Mouse (Mus musculus) neural tube, embryonic 12.5 days (tissue): ENCODE results near the gene Eif4a1. TPM values are rescaled to one million over a fixed set of nuclear protein-coding genes. Genes with fewer than 3 reads are reported as not detected.
"Not testable (repeated sequence)": the region's sequence is repeated elsewhere in the genome, so short reads cannot be mapped to it uniquely, and the experiment has no call there.

Experiments used
- ATAC-seq: fragments of 200-750 bp; cut with Nextera tagmentation; 2 replicates; pipeline ENCODE4 v1.8.0; 2017; ENCODE audit warnings: low read depth, mild to moderate bottlenecking, moderate TSS enrichment, moderate library complexity; ENCODE audit not compliant: low FRiP score
- H3K27ac ChIP-seq: fragments of 300-500 bp; sonication (generic); 2 replicates; pipeline ENCODE4 v1.5.1; 2016
- H3K27me3 ChIP-seq: fragments of 300-500 bp; sonication (generic); replicated peaks from 2 replicates; pipeline ENCODE4 v1.6.1; 2016; ENCODE audit warnings: mild to moderate bottlenecking
- H3K36me3 ChIP-seq: fragments of 300-500 bp; sonication (generic); 2 replicates; pipeline ENCODE4 v1.6.1; 2016; ENCODE audit warnings: mild to moderate bottlenecking
- H3K4me1 ChIP-seq: fragments of 300-500 bp; sonication (generic); 2 replicates; pipeline ENCODE4 v1.6.1; 2016
- H3K4me2 ChIP-seq: fragments of 300-500 bp; sonication (generic); replicated peaks from 2 replicates; pipeline ENCODE4 v1.6.1; 2016; ENCODE audit warnings: mild to moderate bottlenecking
- H3K4me3 ChIP-seq: fragments of 300-500 bp; sonication (generic); 2 replicates; pipeline ENCODE4 v1.5.1; 2016
- H3K9ac ChIP-seq: fragments of 300-500 bp; sonication (generic); 2 replicates; pipeline ENCODE4 v1.6.1; 2016; ENCODE audit warnings: mild to moderate bottlenecking
- H3K9me3 ChIP-seq: fragments of 300-500 bp; sonication (generic); 2 replicates; pipeline ENCODE4 v1.6.1; 2016; ENCODE audit warnings: mild to moderate bottlenecking
- WGBS: fragments of 180-500 bp; shearing (Covaris S2); methylation state at CpG from one replicate; pipeline ENCODE4 v1.1.7; 2016; 5-methylcytosine and 5-hydroxymethylcytosine counted together
- polyA plus RNA-seq: library from polyadenylated mRNA; unstranded; fragments of >200 nt; fragmentation: Nextera tagmentation; extraction: Ambion mirVana; gene quantifications from 2 replicates; pipeline ENCODE4 v1.2.1, GENCODE M21; 2016

Eif4a1 gene
- polyA plus RNA-seq, 1 experiment from 2014 or later = 598 TPM

GRCm38 (mm10) chr11:69709554-69710446 is 37.6 kb upstream of the Eif4a1 start:
- no peak for ATAC-seq
- no peaks in the 10 kb centered on the region for H3K4me1 ChIP-seq
- H3K27ac ChIP-seq = no peak overlapping the region
- no peaks in the 10 kb centered on the region for H3K27me3 ChIP-seq
- WGBS = 63% methylated on average over 11 of the region's 11 CpGs
- no peaks in the 10 kb centered on the region for H3K36me3 ChIP-seq
- no peak overlapping the region for H3K4me2 ChIP-seq
- H3K9ac ChIP-seq = no peak overlapping the region
- H3K9me3 ChIP-seq = no peaks in the 10 kb centered on the region
- no peak overlapping the region for H3K4me3 ChIP-seq

GRCm38 (mm10) chr11:69708614-69709265 is 36.5 kb upstream of the Eif4a1 start:
- H3K4me2 ChIP-seq = no peak overlapping the region
- H3K9ac ChIP-seq = no peak overlapping the region
- H3K4me3 ChIP-seq = no peak overlapping the region
- H3K27ac ChIP-seq = no peak overlapping the region
- 86% methylated on average over 3 of the region's 3 CpGs for WGBS
- H3K36me3 ChIP-seq = no peaks in the 10 kb centered on the region
- no peaks in the 10 kb centered on the region for H3K4me1 ChIP-seq
- no peak for ATAC-seq
- no peaks in the 10 kb centered on the region for H3K27me3 ChIP-seq
- H3K9me3 ChIP-seq = no peaks in the 10 kb centered on the region

- 88% methylated on average over 4 of the region's 4 CpGs for WGBS
- Histone ChIP-seq H3K9ac (no peak overlapping the region), H3K27ac (no peak overlapping the region), H3K36me3 (no peaks in the 10 kb centered on the region), H3K4me1 (no peaks in the 10 kb centered on the region), H3K27me3 (no peaks in the 10 kb centered on the region), H3K9me3 (no peaks in the 10 kb centered on the region), H3K4me3 (no peak overlapping the region), H3K4me2 (no peak overlapping the region)
- ATAC-seq = no peak
Observed at GRCm38 (mm10) chr11:69707873-69708381, 35.7 kb upstream of the Eif4a1 start.

GRCm38 (mm10) chr11:69707480-69707847 is 35.2 kb upstream of the Eif4a1 start:
- Histone ChIP-seq H3K4me1 (no peaks in the 10 kb centered on the region), H3K9ac (no peak overlapping the region), H3K4me3 (no peak overlapping the region), H3K4me2 (no peak overlapping the region), H3K27ac (no peak overlapping the region), H3K36me3 (no peaks in the 10 kb centered on the region), H3K9me3 (no peaks in the 10 kb centered on the region), H3K27me3 (no peaks in the 10 kb centered on the region)
- ATAC-seq = no peak
- 90% methylated on average over 4 of the region's 4 CpGs for WGBS

- H3K4me2 ChIP-seq = no peak overlapping the region
- no peak for ATAC-seq
- WGBS = 50% methylated on average over 6 of the region's 6 CpGs
Observed at GRCm38 (mm10) chr11:69706775-69707479, 34.7 kb upstream of the Eif4a1 start.

GRCm38 (mm10) chr11:69704613-69705010 is 32.4 kb upstream of the Eif4a1 start:
- H3K36me3 ChIP-seq = no peaks in the 10 kb centered on the region
- H3K9ac ChIP-seq = no peak overlapping the region
- H3K4me2 ChIP-seq = no peak overlapping the region
- no peaks in the 10 kb centered on the region for H3K9me3 ChIP-seq
- H3K4me3 ChIP-seq = no peak overlapping the region
- no peaks in the 10 kb centered on the region for H3K4me1 ChIP-seq
- H3K27ac ChIP-seq = no peak overlapping the region
- no peak for ATAC-seq
- WGBS = 58% methylated on average over 2 of the region's 2 CpGs
- no peaks in the 10 kb centered on the region for H3K27me3 ChIP-seq

More at GRCm38 (mm10) chr11:69706775-69707479, 34.7 kb upstream of the Eif4a1 start:
- no peak overlapping the region for H3K27ac ChIP-seq
- H3K9me3 ChIP-seq = no peaks in the 10 kb centered on the region
- no peaks in the 10 kb centered on the region for H3K27me3 ChIP-seq
- H3K9ac ChIP-seq = no peak overlapping the region
- H3K36me3 ChIP-seq = no peaks in the 10 kb centered on the region
- no peaks in the 10 kb centered on the region for H3K4me1 ChIP-seq
- H3K4me3 ChIP-seq = no peak overlapping the region

GRCm38 (mm10) chr11:69703814-69704612 is 31.8 kb upstream of the Eif4a1 start:
- 71% methylated on average over 8 of the region's 8 CpGs for WGBS
- Histone ChIP-seq H3K27ac (no peak overlapping the region), H3K4me1 (no peaks in the 10 kb centered on the region), H3K4me3 (no peak overlapping the region), H3K9me3 (no peaks in the 10 kb centered on the region), H3K4me2 (no peak overlapping the region), H3K36me3 (no peaks in the 10 kb centered on the region), H3K9ac (no peak overlapping the region), H3K27me3 (no peaks in the 10 kb centered on the region)
- no peak for ATAC-seq

- ATAC-seq, H3K27me3 ChIP-seq, H3K27ac ChIP-seq, H3K9ac ChIP-seq, H3K9me3 ChIP-seq, H3K4me1 ChIP-seq, H3K4me3 ChIP-seq, H3K36me3 ChIP-seq, H3K4me2 ChIP-seq: not testable (repeated sequence)
- 71% methylated on average over 3 of the region's 3 CpGs for WGBS
Observed at GRCm38 (mm10) chr11:69703381-69703780, 31.2 kb upstream of the Eif4a1 start.

- H3K4me3 ChIP-seq, H3K9me3 ChIP-seq, H3K4me2 ChIP-seq, H3K27ac ChIP-seq, H3K27me3 ChIP-seq, H3K4me1 ChIP-seq, ATAC-seq, H3K36me3 ChIP-seq, H3K9ac ChIP-seq: not testable (repeated sequence)
- WGBS = 93% methylated on average over 10 of the region's 10 CpGs
Observed at GRCm38 (mm10) chr11:69702886-69703285, 30.7 kb upstream of the Eif4a1 start.

- Histone ChIP-seq H3K27ac (no peak overlapping the region), H3K9me3 (no peaks in the 10 kb centered on the region), H3K27me3 (0 out of 2 replicates have a peak, but pooled peaks cover 2% of the 10 kb centered on the region), H3K9ac (no peak overlapping the region), H3K36me3 (no peaks in the 10 kb centered on the region), H3K4me1 (peaks cover 13% of the 10 kb centered on the region), H3K4me3 (no peak overlapping the region), H3K4me2 (no peak overlapping the region)
- 76% methylated on average over 1 of the region's 1 CpGs for WGBS
- ATAC-seq = no peak
Observed at GRCm38 (mm10) chr11:69699595-69699994, 27.4 kb upstream of the Eif4a1 start.

- WGBS = 70% methylated on average over 5 of the region's 5 CpGs
- Histone ChIP-seq H3K4me2 (no peak overlapping the region), H3K4me1 (peaks cover 13% of the 10 kb centered on the region), H3K27me3 (0 out of 2 replicates have a peak, but pooled peaks cover 2% of the 10 kb centered on the region), H3K9ac (no peak overlapping the region), H3K4me3 (no peak overlapping the region), H3K9me3 (no peaks in the 10 kb centered on the region), H3K36me3 (no peaks in the 10 kb centered on the region), H3K27ac (no peak overlapping the region)
- ATAC-seq = no peak
Observed at GRCm38 (mm10) chr11:69698574-69698973, 26.4 kb upstream of the Eif4a1 start.
